Comparison of ENCODE assay signal across 10 mouse cellular contexts in the genomic region with DNA sequence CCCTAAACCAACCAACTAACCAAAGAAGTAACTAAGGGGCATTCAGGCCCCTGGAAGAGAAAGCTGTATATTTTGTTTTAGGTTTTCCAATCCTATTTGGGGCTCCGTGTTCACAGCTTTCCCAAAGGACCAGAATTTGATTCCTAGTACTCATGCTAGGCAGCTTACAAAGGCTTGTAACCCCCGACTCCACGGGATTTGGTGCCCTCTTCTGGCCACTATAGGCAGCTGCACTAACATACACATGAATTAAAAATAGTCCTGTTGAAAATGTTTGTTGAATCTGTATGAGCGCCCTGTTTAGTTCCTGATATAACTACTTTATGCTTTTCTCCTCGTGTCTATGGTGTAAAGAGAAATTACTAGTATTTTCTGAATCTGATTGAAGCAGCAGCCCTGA. TPM values are rescaled to one million over a fixed set of nuclear protein-coding genes. Genes with fewer than 3 reads are reported as not detected.
DNase-seq lines count a peak whose midpoint lies in the region; ATAC-seq and TF ChIP-seq lines count a peak whose summit lies in the region.
"Had no signal": no experiment of that assay in that cellular context is flagged by ENCODE, and none has a peak within 500 bp of the region (broad histone marks: within the 10 kb centered on the region; RNA-seq: fewer than 3 reads in every experiment).

No protein-coding gene starts in this region.

- peak; percentile 65 for TF ChIP-seq CTCF in forebrain, postnatal 0 days (IDR thresholded peaks at IDR 0.05; ENCODE audit: low read depth)
- TF ChIP-seq CTCF in bone marrow macrophage, adult 2 months (IDR thresholded peaks at IDR 0.05; ENCODE audit: low read depth, low read length): peak; percentile 56

- DNase-seq in forebrain, postnatal 0 days: peak; percentile 64
- peak; percentile 10 for DNase-seq in ovary, postnatal 14 days (ENCODE audit: low spot score)
- DNase-seq in ovary, postnatal 10 days (ENCODE audit: low spot score): no peak
- DNase-seq in gastrocnemius, postnatal 14 days: peak; percentile 21
- DNase-seq in lung, postnatal 25 days (ENCODE audit: low spot score): peak; percentile 14
- peak; percentile 37 for DNase-seq in thymus, postnatal 14 days

- WGBS in forebrain, postnatal 0 days: 13% methylated on average over 5 of the region's 5 CpGs
- whole genome bisulfite sequencing in forebrain, embryonic 12.5 days: 9% methylated on average over 5 of the region's 5 CpGs

- H3K4me1 ChIP-seq in forebrain, postnatal 0 days (ENCODE audit: insufficient read depth): no peaks in the 10 kb centered on the region
- peaks cover 4% of the 10 kb centered on the region for H3K4me1 ChIP-seq in forebrain, embryonic 12.5 days
- no peaks in the 10 kb centered on the region for H3K4me1 ChIP-seq in bone marrow macrophage, adult 2 months (ENCODE audit: control insufficient read depth, insufficient read depth, low read length)
- H3K4me1 ChIP-seq: limb, embryonic 12.5 days; stomach, embryonic 15.5 days had no signal

- H3K9me3 ChIP-seq in forebrain, postnatal 0 days (ENCODE audit: low read length): no peaks in the 10 kb centered on the region
- no peaks in the 10 kb centered on the region for H3K9me3 ChIP-seq in forebrain, embryonic 12.5 days
- H3K9me3 ChIP-seq: limb, embryonic 12.5 days; stomach, embryonic 15.5 days had no signal

- H3K27ac ChIP-seq in forebrain, postnatal 0 days (ENCODE audit: low read depth, low read length): no peak overlapping the region
- H3K27ac ChIP-seq in forebrain, embryonic 12.5 days: no peak overlapping the region
- H3K27ac ChIP-seq in bone marrow macrophage, adult 2 months (ENCODE audit: insufficient read depth, low read depth, low read length): no peak overlapping the region
- H3K27ac ChIP-seq: limb, embryonic 12.5 days; stomach, embryonic 15.5 days had no signal

- intact Hi-C loops in gastrocnemius, postnatal 14 days (cut with DNase I; ENCODE audit: low total_unique reads): loop anchor here (5.0 kb wide), 1 partner anchor 100 kb away; a partner anchor contains a TSS

- H3K4me2 ChIP-seq in forebrain, postnatal 0 days (ENCODE audit: low read depth): no peak overlapping the region
- H3K4me2 ChIP-seq in forebrain, embryonic 12.5 days: no peak overlapping the region
- H3K4me2 ChIP-seq: limb, embryonic 12.5 days; stomach, embryonic 15.5 days had no signal

- H3K36me3 ChIP-seq in forebrain, postnatal 0 days (ENCODE audit: insufficient read depth): no peaks in the 10 kb centered on the region
- H3K36me3 ChIP-seq in forebrain, embryonic 12.5 days (replicated peaks): no peaks in the 10 kb centered on the region
- H3K36me3 ChIP-seq: limb, embryonic 12.5 days; stomach, embryonic 15.5 days had no signal

- no peak for TF ChIP-seq POLR2A in bone marrow macrophage, adult 2 months (IDR thresholded peaks at IDR 0.05; ENCODE audit: borderline replicate concordance, low read depth, low read length)

- H3K4me3 ChIP-seq in forebrain, postnatal 0 days (ENCODE audit: low read depth, low read length): no peak overlapping the region
- H3K4me3 ChIP-seq in forebrain, embryonic 12.5 days (replicated peaks): no peak overlapping the region
- H3K4me3 ChIP-seq in bone marrow macrophage, adult 2 months (ENCODE audit: insufficient read depth, low read length): no peak overlapping the region
- H3K4me3 ChIP-seq: limb, embryonic 12.5 days; stomach, embryonic 15.5 days had no signal

- H3K27me3 ChIP-seq in forebrain, postnatal 0 days (ENCODE audit: insufficient read depth, low read length): no peaks in the 10 kb centered on the region
- H3K27me3 ChIP-seq in forebrain, embryonic 12.5 days: no peaks in the 10 kb centered on the region
- H3K27me3 ChIP-seq: limb, embryonic 12.5 days; stomach, embryonic 15.5 days had no signal

- H3K9ac ChIP-seq in forebrain, postnatal 0 days: no peak overlapping the region
- no peak overlapping the region for H3K9ac ChIP-seq in forebrain, embryonic 12.5 days
- H3K9ac ChIP-seq: limb, embryonic 12.5 days; stomach, embryonic 15.5 days had no signal

- ATAC-seq in forebrain, postnatal 0 days: peak; percentile 27; the same call in 1 of the 2 replicates
- no peak for ATAC-seq in forebrain, embryonic 12.5 days (ENCODE audit: low FRiP score)

RNA-seq across cellular contexts. Expression of a gene that starts 1.1 kb away (rescaled TPM):
- 0.43 and 0.77 TPM in 2 replicates for total RNA-seq in forebrain, postnatal 0 days (2014; rRNA removed)
- polyA plus RNA-seq in forebrain, postnatal 0 days (2015; fragmentation: Nextera tagmentation; extraction: Ambion mirVana): 0.45 and 1.2 TPM in 2 replicates
- polyA plus RNA-seq in forebrain, embryonic 12.5 days (2016; fragmentation: Nextera tagmentation; extraction: Ambion mirVana): 0.31 and 0.42 TPM in 2 replicates
- polyA plus RNA-seq in bone marrow macrophage, adult 2 months (2012; ENCODE audit: insufficient read depth, insufficient read length, missing spikeins): not detected in 2 replicates
- not detected for total RNA-seq in gastrocnemius, postnatal 14 days (2021)
- polyA plus RNA-seq: limb, embryonic 12.5 days had no signal

RNA-seq across cellular contexts. Expression of a gene that starts 39.3 kb away (rescaled TPM):
- total RNA-seq in forebrain, postnatal 0 days (2014; rRNA removed): 0.15 TPM in 1 of 2 replicates, not detected in the other
- polyA plus RNA-seq in forebrain, postnatal 0 days (2015; fragmentation: Nextera tagmentation; extraction: Ambion mirVana): not detected in 2 replicates
- 0.87 and 0.97 TPM in 2 replicates for polyA plus RNA-seq in forebrain, embryonic 12.5 days (2016; fragmentation: Nextera tagmentation; extraction: Ambion mirVana)
- not detected in 2 replicates for polyA plus RNA-seq in bone marrow macrophage, adult 2 months (2012; ENCODE audit: insufficient read depth, insufficient read length, missing spikeins)
- total RNA-seq in gastrocnemius, postnatal 14 days (2021): under 1 TPM in 1 of 2 experiments, not detected in 1; 0.21 TPM

RNA-seq across cellular contexts. Expression of a gene that starts 57.4 kb away (rescaled TPM):
- 38.7 and 46.1 TPM in 2 replicates for total RNA-seq in forebrain, postnatal 0 days (2014; rRNA removed)
- 33.7 and 37.7 TPM in 2 replicates for polyA plus RNA-seq in forebrain, postnatal 0 days (2015; fragmentation: Nextera tagmentation; extraction: Ambion mirVana)
- 83.3 and 87.9 TPM in 2 replicates for polyA plus RNA-seq in forebrain, embryonic 12.5 days (2016; fragmentation: Nextera tagmentation; extraction: Ambion mirVana)
- 23.6 and 27.3 TPM in 2 replicates for polyA plus RNA-seq in bone marrow macrophage, adult 2 months (2012; ENCODE audit: insufficient read depth, insufficient read length, missing spikeins)
- total RNA-seq in gastrocnemius, postnatal 14 days (2021): 1 to 10 TPM; 5.2 to 5.5 TPM
